Mouse (Mus musculus) stomach, postnatal 0 days (tissue): ENCODE measurements at regions not wholly inside any gene's neighbourhood (a gene's known extent, or its start where the extent isn't known, plus 50 kb on each side); places are given as distances from the start of the nearest gene placed in this dataset.

Source experiments
- ATAC-seq: fragments of 200-750 bp; cut with Nextera tagmentation; 2 replicates; pipeline ENCODE4 v1.8.0; 2017; ENCODE audit not compliant: low FRiP score, low TSS enrichment
- DNase-seq: peaks from one replicate; pipeline ENCODE4 v3.0.0-alpha.2; 2016; ENCODE audit warnings: low spot score
- H3K27ac ChIP-seq: fragments of 300-500 bp; sonication (generic); replicated peaks from 2 replicates; pipeline ENCODE4 v1.5.1; 2014; ENCODE audit warnings: mild to moderate bottlenecking, control low read depth
- H3K27me3 ChIP-seq: fragments of 300-500 bp; sonication (generic); 2 replicates; pipeline ENCODE4 v1.6.1; 2014; ENCODE audit warnings: low read length; ENCODE audit not compliant: control insufficient read depth, insufficient read depth
- H3K36me3 ChIP-seq: fragments of 300-500 bp; sonication (generic); 2 replicates; pipeline ENCODE4 v1.6.1; 2014; ENCODE audit warnings: low read length, mixed read lengths; ENCODE audit not compliant: control insufficient read depth, insufficient read depth
- H3K4me1 ChIP-seq: fragments of 300-500 bp; sonication (generic); replicated peaks from 2 replicates; pipeline ENCODE4 v1.6.1; 2014; ENCODE audit warnings: antibody characterized with exemption; ENCODE audit not compliant: control insufficient read depth, insufficient read depth
- H3K4me2 ChIP-seq: fragments of 300-500 bp; sonication (generic); replicated peaks from 2 replicates; pipeline ENCODE4 v1.6.1; 2014; ENCODE audit warnings: low read depth, mild to moderate bottlenecking, control low read depth, moderate library complexity
- H3K4me3 ChIP-seq: fragments of 300-500 bp; sonication (generic); 2 replicates; pipeline ENCODE4 v1.5.1; 2014; ENCODE audit warnings: low read depth, low read length, control low read depth
- H3K9ac ChIP-seq: fragments of 300-500 bp; sonication (generic); 2 replicates; pipeline ENCODE4 v1.6.1; 2014; ENCODE audit warnings: mild to moderate bottlenecking, low read length, control low read depth, mixed read lengths
- H3K9me3 ChIP-seq: fragments of 300-500 bp; sonication (generic); 2 replicates; pipeline ENCODE4 v1.6.1; 2016; ENCODE audit warnings: low read length; ENCODE audit not compliant: control insufficient read depth
- CTCF ChIP-seq: IDR thresholded peaks from 2 replicates; pipeline ENCODE4 v1.5.1; 2016; ENCODE audit warnings: antibody characterized with exemption, low read depth, mild to moderate bottlenecking, moderate library complexity
- EP300 ChIP-seq: optimal IDR thresholded peaks from 2 replicates; pipeline ENCODE3; 2016; ENCODE audit warnings: antibody characterized with exemption
- WGBS: fragments of 180-500 bp; shearing (Covaris S2); extraction: QIAGEN DNeasy Blood & Tissue Kit; methylation state at CpG from one replicate; pipeline ENCODE4 v1.1.7; 2014; 5-methylcytosine and 5-hydroxymethylcytosine counted together

GRCm38 (mm10) chr7:51140796-51141195, 370.0 kb upstream of the Ano5 start:
- Histone ChIP-seq H3K27ac (no peak overlapping the region), H3K4me1 (no peaks in the 10 kb centered on the region), H3K4me3 (no peak overlapping the region), H3K9ac (no peak overlapping the region), H3K9me3 (no peaks in the 10 kb centered on the region), H3K27me3 (no peaks in the 10 kb centered on the region), H3K36me3 (no peaks in the 10 kb centered on the region), H3K4me2 (no peak overlapping the region)
- ATAC-seq (no peak), DNase-seq (no peak)
- no peak for TF ChIP-seq CTCF
- TF ChIP-seq EP300, result no peak
- WGBS, result 75% methylated on average over 4 of the region's 4 CpGs

- ATAC-seq (no peak), DNase-seq (no peak)
- no peaks in the 10 kb centered on the region for H3K9me3 ChIP-seq
- H3K4me1 ChIP-seq, result no peaks in the 10 kb centered on the region
- TF ChIP-seq EP300 (no peak), CTCF (no peak)
- H3K27ac ChIP-seq, result no peak overlapping the region
- no peaks in the 10 kb centered on the region for H3K27me3 ChIP-seq
- no peak overlapping the region for H3K9ac ChIP-seq
- WGBS, result 78% methylated on average over 8 of the region's 8 CpGs
- no peaks in the 10 kb centered on the region for H3K36me3 ChIP-seq
- no peak overlapping the region for H3K4me2 ChIP-seq
- no peak overlapping the region for H3K4me3 ChIP-seq
Measured at GRCm38 (mm10) chr7:51175211-51175610, 335.6 kb upstream of the Ano5 start.

GRCm38 (mm10) chr7:51215487-51216232, 295.2 kb upstream of the Ano5 start:
- H3K4me3 ChIP-seq, result no peak overlapping the region
- no peak for DNase-seq
- H3K36me3 ChIP-seq, result no peaks in the 10 kb centered on the region
- no peaks in the 10 kb centered on the region for H3K27me3 ChIP-seq
- no peak overlapping the region for H3K9ac ChIP-seq
- H3K4me1 ChIP-seq, result no peaks in the 10 kb centered on the region
- 87% methylated on average over 6 of the region's 6 CpGs for WGBS
- TF ChIP-seq EP300, result no peak
- TF ChIP-seq CTCF, result no peak
- no peak for ATAC-seq
- H3K27ac ChIP-seq, result no peak overlapping the region
- H3K9me3 ChIP-seq, result no peaks in the 10 kb centered on the region
- H3K4me2 ChIP-seq, result no peak overlapping the region

GRCm38 (mm10) chr7:51216233-51216605, 294.6 kb upstream of the Ano5 start:
- H3K36me3 ChIP-seq, result no peaks in the 10 kb centered on the region
- WGBS, result 83% methylated on average over 3 of the region's 3 CpGs
- H3K4me1 ChIP-seq, result no peaks in the 10 kb centered on the region
- no peaks in the 10 kb centered on the region for H3K27me3 ChIP-seq
- H3K4me3 ChIP-seq, result no peak overlapping the region
- no peaks in the 10 kb centered on the region for H3K9me3 ChIP-seq
- ATAC-seq, result no peak
- H3K9ac ChIP-seq, result no peak overlapping the region
- TF ChIP-seq EP300 (no peak), CTCF (no peak)
- DNase-seq, result no peak
- H3K27ac ChIP-seq, result no peak overlapping the region
- H3K4me2 ChIP-seq, result no peak overlapping the region

- Histone ChIP-seq H3K4me1 (no peaks in the 10 kb centered on the region), H3K36me3 (no peaks in the 10 kb centered on the region), H3K27me3 (no peaks in the 10 kb centered on the region), H3K4me2 (no peak overlapping the region), H3K9me3 (no peaks in the 10 kb centered on the region), H3K9ac (no peak overlapping the region), H3K4me3 (no peak overlapping the region), H3K27ac (no peak overlapping the region)
- DNase-seq, result no peak
- ATAC-seq, result no peak
- 81% methylated on average over 4 of the region's 4 CpGs for WGBS
- TF ChIP-seq EP300 (no peak), CTCF (no peak)
Measured at GRCm38 (mm10) chr7:51221351-51221750, 289.5 kb upstream of the Ano5 start.

- Histone ChIP-seq H3K27ac (no peak overlapping the region), H3K4me2 (no peak overlapping the region), H3K4me1 (no peaks in the 10 kb centered on the region), H3K9ac (no peak overlapping the region), H3K9me3 (no peaks in the 10 kb centered on the region), H3K4me3 (no peak overlapping the region), H3K27me3 (no peaks in the 10 kb centered on the region), H3K36me3 (no peaks in the 10 kb centered on the region)
- 67% methylated on average over 1 of the region's 1 CpGs for WGBS
- ATAC-seq, result no peak
- no peak for DNase-seq
- TF ChIP-seq EP300 (no peak), CTCF (no peak)
Measured at GRCm38 (mm10) chr7:51221806-51222205, 289.0 kb upstream of the Ano5 start.
